Mouse (Mus musculus) heart, embryonic 10.5 days (tissue): Measurements from ENCODE around the gene Cfap97d2. TPM values are rescaled to one million over a fixed set of nuclear protein-coding genes. Genes with fewer than 3 reads are reported as not detected.

ENCODE experiments used
- DNase-seq: peaks from one replicate; pipeline ENCODE4 v3.0.0-alpha.2; 2017; ENCODE audit warnings: low spot score
- H3K27ac ChIP-seq: fragments of 300-500 bp; sonication (generic); 2 replicates; pipeline ENCODE4 v1.5.1; 2016; ENCODE audit warnings: mild to moderate bottlenecking
- H3K27me3 ChIP-seq: fragments of 300-500 bp; sonication (generic); 2 replicates; pipeline ENCODE4 v1.6.1; 2016; ENCODE audit warnings: mild to moderate bottlenecking; ENCODE audit not compliant: poor library complexity, insufficient read depth, severe bottlenecking
- H3K36me3 ChIP-seq: fragments of 300-500 bp; sonication (generic); 2 replicates; pipeline ENCODE4 v1.6.1; 2016; ENCODE audit warnings: mild to moderate bottlenecking, moderate library complexity
- H3K4me1 ChIP-seq: fragments of 300-500 bp; sonication (generic); 2 replicates; pipeline ENCODE4 v1.6.1; 2016; ENCODE audit warnings: mild to moderate bottlenecking
- H3K4me3 ChIP-seq: fragments of 300-500 bp; sonication (generic); 2 replicates; pipeline ENCODE4 v1.5.1; 2016; ENCODE audit warnings: mild to moderate bottlenecking, moderate library complexity
- H3K9me3 ChIP-seq: fragments of 300-500 bp; sonication (generic); 2 replicates; pipeline ENCODE4 v1.6.1; 2016; ENCODE audit warnings: mild to moderate bottlenecking, moderate library complexity
- WGBS: fragments of 180-500 bp; shearing (Covaris S2); methylation state at CpG from one replicate; pipeline ENCODE4 v1.1.7; 2016; 5-methylcytosine and 5-hydroxymethylcytosine counted together
- polyA plus RNA-seq: library from polyadenylated mRNA; unstranded; fragments of >200 nt; fragmentation: Nextera tagmentation; extraction: Ambion mirVana; gene quantifications from 2 replicates; pipeline ENCODE4 v1.2.1, GENCODE M21; 2016

Gene Cfap97d2
- polyA plus RNA-seq, 1 experiment from 2014 or later = not detected

- 73% methylated on average over 10 of the region's 10 CpGs for whole genome bisulfite sequencing
- H3K4me3 ChIP-seq = no peak overlapping the region
- no peaks in the 10 kb centered on the region for H3K9me3 ChIP-seq
- no peak overlapping the region for H3K27ac ChIP-seq
- H3K36me3 ChIP-seq = no peaks in the 10 kb centered on the region
- H3K4me1 ChIP-seq = peaks cover 14% of the 10 kb centered on the region
- no peak for DNase-seq
- no peaks in the 10 kb centered on the region for H3K27me3 ChIP-seq
Observed at GRCm38 (mm10) chr8:13692302-13693066, 13.2 kb upstream of the Cfap97d2 start.

GRCm38 (mm10) chr8:13694735-13695134 is 11.0 kb upstream of the Cfap97d2 start:
- Histone ChIP-seq H3K9me3 (no peaks in the 10 kb centered on the region), H3K36me3 (no peaks in the 10 kb centered on the region), H3K4me3 (no peak overlapping the region), H3K27ac (no peak overlapping the region), H3K27me3 (no peaks in the 10 kb centered on the region), H3K4me1 (peaks cover 14% of the 10 kb centered on the region)
- 77% methylated on average over 12 of the region's 12 CpGs for WGBS
- DNase-seq = no peak

- Histone ChIP-seq H3K27ac (no peak overlapping the region), H3K4me1 (peaks cover 18% of the 10 kb centered on the region), H3K27me3 (no peaks in the 10 kb centered on the region), H3K36me3 (no peaks in the 10 kb centered on the region), H3K4me3 (no peak overlapping the region), H3K9me3 (no peaks in the 10 kb centered on the region)
- WGBS = 87% methylated on average over 10 of the region's 10 CpGs
- DNase-seq = no peak
Observed at GRCm38 (mm10) chr8:13695203-13695867, 10.4 kb upstream of the Cfap97d2 start.

- no peaks in the 10 kb centered on the region for H3K9me3 ChIP-seq
- no peaks in the 10 kb centered on the region for H3K27me3 ChIP-seq
- peak overlapping the region; percentile 26; the same call in 1 of the 2 replicates for H3K27ac ChIP-seq
- no peak overlapping the region for H3K4me3 ChIP-seq
- H3K36me3 ChIP-seq = no peaks in the 10 kb centered on the region
- WGBS = 57% methylated on average over 4 of the region's 4 CpGs
- peaks cover 18% of the 10 kb centered on the region for H3K4me1 ChIP-seq
- no peak for DNase-seq
Observed at GRCm38 (mm10) chr8:13696157-13696556, 9.5 kb upstream of the Cfap97d2 start.

- Histone ChIP-seq H3K27me3 (no peaks in the 10 kb centered on the region), H3K9me3 (no peaks in the 10 kb centered on the region), H3K4me3 (no peak overlapping the region), H3K27ac (0 out of 2 replicates have a peak overlapping the region, but pooled peaks have one; percentile 48), H3K36me3 (no peaks in the 10 kb centered on the region), H3K4me1 (peaks cover 19% of the 10 kb centered on the region)
- no peak for DNase-seq
- 81% methylated on average over 8 of the region's 8 CpGs for WGBS
Observed at GRCm38 (mm10) chr8:13697196-13697595, 8.5 kb upstream of the Cfap97d2 start.

- Histone ChIP-seq H3K4me3 (no peak overlapping the region), H3K27ac (0 out of 2 replicates have a peak overlapping the region, but pooled peaks have one; percentile 48), H3K4me1 (peaks cover 23% of the 10 kb centered on the region), H3K27me3 (no peaks in the 10 kb centered on the region), H3K9me3 (no peaks in the 10 kb centered on the region), H3K36me3 (no peaks in the 10 kb centered on the region)
- DNase-seq = no peak
- 67% methylated on average over 8 of the region's 8 CpGs for WGBS
Observed at GRCm38 (mm10) chr8:13697681-13698080, 8.0 kb upstream of the Cfap97d2 start.

- no peak overlapping the region for H3K4me3 ChIP-seq
- DNase-seq = no peak
- no peaks in the 10 kb centered on the region for H3K36me3 ChIP-seq
- WGBS = 73% methylated on average over 3 of the region's 3 CpGs
- H3K4me1 ChIP-seq = peaks cover 29% of the 10 kb centered on the region
- no peaks in the 10 kb centered on the region for H3K9me3 ChIP-seq
- H3K27ac ChIP-seq = 0 out of 2 replicates have a peak overlapping the region, but pooled peaks have one; percentile 43
- no peaks in the 10 kb centered on the region for H3K27me3 ChIP-seq
Observed at GRCm38 (mm10) chr8:13698281-13698680, 7.4 kb upstream of the Cfap97d2 start.

- H3K27ac ChIP-seq = peak overlapping the region; percentile 62; the same call in 1 of the 2 replicates
- WGBS = 60% methylated on average over 5 of the region's 5 CpGs
- DNase-seq = no peak
- H3K4me3 ChIP-seq = no peak overlapping the region
- H3K4me1 ChIP-seq = peaks cover 37% of the 10 kb centered on the region
- H3K9me3 ChIP-seq = no peaks in the 10 kb centered on the region
- H3K27me3 ChIP-seq = no peaks in the 10 kb centered on the region
- no peaks in the 10 kb centered on the region for H3K36me3 ChIP-seq
Observed at GRCm38 (mm10) chr8:13699323-13699949, 6.3 kb upstream of the Cfap97d2 start.

GRCm38 (mm10) chr8:13702755-13703154 is 2.9 kb upstream of the Cfap97d2 start:
- H3K9me3 ChIP-seq = no peaks in the 10 kb centered on the region
- no peak for DNase-seq
- peaks cover 33% of the 10 kb centered on the region for H3K4me1 ChIP-seq
- no peaks in the 10 kb centered on the region for H3K36me3 ChIP-seq
- H3K4me3 ChIP-seq = no peak overlapping the region
- peak overlapping the region; percentile 63; the same call in 1 of the 2 replicates for H3K27ac ChIP-seq
- WGBS = 58% methylated on average over 4 of the region's 4 CpGs
- H3K27me3 ChIP-seq = no peaks in the 10 kb centered on the region

GRCm38 (mm10) chr8:13703756-13704155 is 1.9 kb upstream of the Cfap97d2 start:
- peaks cover 33% of the 10 kb centered on the region for H3K4me1 ChIP-seq
- no peak overlapping the region for H3K4me3 ChIP-seq
- no peak for DNase-seq
- 83% methylated on average over 6 of the region's 6 CpGs for WGBS
- H3K36me3 ChIP-seq = no peaks in the 10 kb centered on the region
- H3K9me3 ChIP-seq = no peaks in the 10 kb centered on the region
- no peaks in the 10 kb centered on the region for H3K27me3 ChIP-seq
- no peak overlapping the region for H3K27ac ChIP-seq

GRCm38 (mm10) chr8:13704301-13704700 is 1.4 kb upstream of the Cfap97d2 start:
- 65% methylated on average over 4 of the region's 4 CpGs for WGBS

GRCm38 (mm10) chr8:13706918-13707317 is 1.2 kb downstream of the Cfap97d2 start:
- Histone ChIP-seq H3K4me3 (no peak overlapping the region), H3K27ac (no peak overlapping the region), H3K36me3 (no peaks in the 10 kb centered on the region), H3K9me3 (no peaks in the 10 kb centered on the region), H3K4me1 (peaks cover 25% of the 10 kb centered on the region), H3K27me3 (no peaks in the 10 kb centered on the region)
- 73% methylated on average over 5 of the region's 5 CpGs for WGBS
- peak; percentile 64 for DNase-seq

More at GRCm38 (mm10) chr8:13704301-13704700, 1.4 kb upstream of the Cfap97d2 start:
- Histone ChIP-seq H3K27me3 (no peaks in the 10 kb centered on the region), H3K36me3 (no peaks in the 10 kb centered on the region), H3K9me3 (no peaks in the 10 kb centered on the region), H3K27ac (no peak overlapping the region), H3K4me1 (peaks cover 33% of the 10 kb centered on the region), H3K4me3 (no peak overlapping the region)
- DNase-seq = peak; percentile 73

- H3K36me3 ChIP-seq = no peaks in the 10 kb centered on the region
- 90% methylated on average over 5 of the region's 5 CpGs for whole genome bisulfite sequencing
- no peak overlapping the region for H3K27ac ChIP-seq
- H3K27me3 ChIP-seq = no peaks in the 10 kb centered on the region
- no peaks in the 10 kb centered on the region for H3K9me3 ChIP-seq
- peak; percentile 65 for DNase-seq
- H3K4me3 ChIP-seq = no peak overlapping the region
- peaks cover 14% of the 10 kb centered on the region for H3K4me1 ChIP-seq
Observed at GRCm38 (mm10) chr8:13708514-13708913, 2.8 kb downstream of the Cfap97d2 start.
